Mouse (Mus musculus) MEL (cell line): Measurements from ENCODE around the gene Rapgef1. TPM values are rescaled to one million over a fixed set of nuclear protein-coding genes. Genes with fewer than 3 reads are reported as not detected.
A peak's percentile ranks its signal among the peaks of the same experiment; 100 is the strongest.
"Not testable (repeated sequence)": the region's sequence is repeated elsewhere in the genome, so short reads cannot be mapped to it uniquely, and the experiment has no call there.

Experiments used
- DNase-seq: peaks from one replicate; pipeline ENCODE4 v3.0.0; 2011; ENCODE audit warnings: low read depth, low spot score
- H3K27ac ChIP-seq: 2 replicates; pipeline ENCODE4 v1.5.1; 2012; ENCODE audit warnings: low read depth, mild to moderate bottlenecking, control low read depth, low read length, moderate library complexity; ENCODE audit not compliant: control insufficient read depth
- H3K27me3 ChIP-seq, 2 experiments: fragments of 150-350 bp in 1 of 2; sonication (generic) in 1 of 2; 2 replicates each; pipeline ENCODE4 v1.6.1; 2012; ENCODE audit warnings: low read length in 2 of 2, mild to moderate bottlenecking in 2 of 2, improper control_type of control experiment in 1 of 2, moderate library complexity in 1 of 2; ENCODE audit not compliant: insufficient read depth in 2 of 2, control insufficient read depth in 1 of 2
- H3K36me3 ChIP-seq, 2 experiments: 2 replicates each; pipeline ENCODE4 v1.6.1; 2012 to 2014; ENCODE audit warnings: low read length in 2 of 2, improper control_type of control experiment in 1 of 2, inconsistent platforms in 1 of 2, mild to moderate bottlenecking in 1 of 2; ENCODE audit not compliant: insufficient read depth in 2 of 2, control insufficient read depth in 1 of 2
- H3K4me1 ChIP-seq, 2 experiments: fragments of 150-350 bp in 1 of 2; sonication (generic) in 1 of 2; 2 replicates each; pipeline ENCODE4 v1.6.1; 2012; ENCODE audit warnings: low read length in 2 of 2, improper control_type of control experiment in 1 of 2, mild to moderate bottlenecking in 1 of 2; ENCODE audit not compliant: insufficient read depth in 2 of 2, control insufficient read depth in 1 of 2
- H3K4me3 ChIP-seq, 2 experiments: fragments of 150-350 bp in 1 of 2; sonication (generic) in 1 of 2; 2 replicates each; pipeline ENCODE4 v1.5.1; 2012; ENCODE audit warnings: low read depth in 2 of 2, low read length in 2 of 2, mild to moderate bottlenecking in 2 of 2, moderate library complexity in 2 of 2, control low read depth in 1 of 2, improper control_type of control experiment in 1 of 2; ENCODE audit not compliant: control insufficient read depth in 1 of 2, insufficient read depth in 1 of 2
- H3K79me2 ChIP-seq: 2 replicates; pipeline ENCODE4 v1.6.1; 2012; ENCODE audit warnings: mild to moderate bottlenecking, low read length, moderate library complexity; ENCODE audit not compliant: control insufficient read depth, poor library complexity, insufficient read depth
- H3K9ac ChIP-seq: 2 replicates; pipeline ENCODE4 v1.6.1; 2012; ENCODE audit warnings: low read depth, mild to moderate bottlenecking, control low read depth, low read length, moderate library complexity; ENCODE audit not compliant: control insufficient read depth, poor library complexity, severe bottlenecking
- H3K9me3 ChIP-seq: fragments of 150-350 bp; sonication (generic); replicated peaks from 2 replicates; pipeline ENCODE4 v1.6.1; 2012; ENCODE audit warnings: mild to moderate bottlenecking, low read length, improper control_type of control experiment, moderate library complexity; ENCODE audit not compliant: insufficient read depth
- BHLHE40 ChIP-seq: IDR thresholded peaks from 2 replicates; pipeline ENCODE4 v1.6.1; 2012; ENCODE audit warnings: low read depth, mild to moderate bottlenecking, inconsistent platforms, low read length, improper control_type of control experiment, borderline replicate concordance
- CHD1 ChIP-seq: IDR thresholded peaks from 2 replicates; pipeline ENCODE4 v1.6.1; 2012; ENCODE audit warnings: low read depth, mild to moderate bottlenecking, inconsistent platforms, low read length, improper control_type of control experiment
- E2F4 ChIP-seq: IDR thresholded peaks from 2 replicates; pipeline ENCODE4 v1.6.1; 2011; ENCODE audit warnings: low read depth, low read length, improper control_type of control experiment, borderline replicate concordance
- EP300 ChIP-seq, 2 experiments: IDR thresholded peaks; 2 replicates each; pipeline ENCODE4 v1.6.1; 2011; ENCODE audit warnings: improper control_type of control experiment in 2 of 2, low read length in 2 of 2, low read depth in 1 of 2, mild to moderate bottlenecking in 1 of 2
- ETS1 ChIP-seq: IDR thresholded peaks from 2 replicates; pipeline ENCODE4 v1.6.1; 2012; ENCODE audit warnings: low read depth, mild to moderate bottlenecking, inconsistent platforms, low read length, improper control_type of control experiment, moderate library complexity
- GABPA ChIP-seq: IDR thresholded peaks from 2 replicates; pipeline ENCODE4 v1.6.1; 2012; ENCODE audit warnings: low read depth, mild to moderate bottlenecking, inconsistent platforms, low read length, improper control_type of control experiment, moderate library complexity
- GATA1 ChIP-seq: IDR thresholded peaks from 2 replicates; pipeline ENCODE4 v1.6.1; 2011; ENCODE audit warnings: low read depth, low read length, improper control_type of control experiment
- HCFC1 ChIP-seq: IDR thresholded peaks from 2 replicates; pipeline ENCODE4 v1.6.1; 2012; ENCODE audit warnings: low read depth, mild to moderate bottlenecking, inconsistent platforms, low read length, improper control_type of control experiment, moderate library complexity
- JUND ChIP-seq: IDR thresholded peaks from 2 replicates; pipeline ENCODE4 v1.6.1; 2011; ENCODE audit warnings: low read depth, mild to moderate bottlenecking, improper control_type of control experiment, low read length
- MAZ ChIP-seq: IDR thresholded peaks from 2 replicates; pipeline ENCODE4 v1.6.1; 2012; ENCODE audit warnings: low read depth, mild to moderate bottlenecking, inconsistent platforms, low read length, improper control_type of control experiment
- MEF2A ChIP-seq: IDR thresholded peaks from 2 replicates; pipeline ENCODE4 v1.6.1; 2014; ENCODE audit warnings: low read depth, mild to moderate bottlenecking, inconsistent platforms, low read length, improper control_type of control experiment; ENCODE audit not compliant: poor library complexity, insufficient replicate concordance, severe bottlenecking; ENCODE audit errors: extremely low read depth
- POLR2AphosphoS2 ChIP-seq: IDR thresholded peaks from 2 replicates; pipeline ENCODE4 v1.6.1; 2011; ENCODE audit warnings: low read length, improper control_type of control experiment
- RAD21 ChIP-seq: IDR thresholded peaks from 2 replicates; pipeline ENCODE4 v1.6.1; 2011; ENCODE audit warnings: mild to moderate bottlenecking, low read depth, low read length, improper control_type of control experiment
- SIN3A ChIP-seq: IDR thresholded peaks from 2 replicates; pipeline ENCODE4 v1.6.1; 2012; ENCODE audit warnings: low read length, improper control_type of control experiment, inconsistent platforms
- TAL1 ChIP-seq: IDR thresholded peaks from 2 replicates; pipeline ENCODE4 v1.6.1; 2012; ENCODE audit warnings: mild to moderate bottlenecking, inconsistent platforms, low read length, moderate library complexity, mixed read lengths
- TCF12 ChIP-seq: IDR thresholded peaks from 2 replicates; pipeline ENCODE4 v1.6.1; 2014; ENCODE audit warnings: low read depth, mild to moderate bottlenecking, inconsistent platforms, low read length, improper control_type of control experiment, moderate library complexity
- ZMIZ1 ChIP-seq: IDR thresholded peaks from 2 replicates; pipeline ENCODE4 v1.6.1; 2012; ENCODE audit warnings: low read depth, mild to moderate bottlenecking, inconsistent platforms, low read length, improper control_type of control experiment, moderate library complexity
- ZNF384 ChIP-seq: IDR thresholded peaks from 2 replicates; pipeline ENCODE4 v1.6.1; 2012; ENCODE audit warnings: low read depth, mild to moderate bottlenecking, inconsistent platforms, low read length, improper control_type of control experiment
- polyA plus RNA-seq, 2 experiments: library from polyadenylated mRNA; stranded (reverse) in 1 of 2; unstranded in 1 of 2; fragments of >175 nt in 1 of 2; fragments of >200 nt in 1 of 2; gene quantifications; 2 replicates each; pipeline versions ENCODE4 v1.2.1 to v1.2.4; 2012; ENCODE audit warnings: low replicate concordance in 2 of 2, low read depth in 1 of 2; ENCODE audit not compliant: insufficient read length in 2 of 2, insufficient read depth in 1 of 2, missing spikeins in 1 of 2
- total RNA-seq: library from RNA; depleted of rRNA; stranded (reverse); fragments of 300-350 nt; gene quantifications from 2 replicates; pipeline ENCODE4 v1.2.3, GENCODE M21; 2012

Gene Rapgef1
- total and polyA plus RNA-seq, 3 experiments, result 57.2 to 88.3 (median 77.0) TPM

DNA sequence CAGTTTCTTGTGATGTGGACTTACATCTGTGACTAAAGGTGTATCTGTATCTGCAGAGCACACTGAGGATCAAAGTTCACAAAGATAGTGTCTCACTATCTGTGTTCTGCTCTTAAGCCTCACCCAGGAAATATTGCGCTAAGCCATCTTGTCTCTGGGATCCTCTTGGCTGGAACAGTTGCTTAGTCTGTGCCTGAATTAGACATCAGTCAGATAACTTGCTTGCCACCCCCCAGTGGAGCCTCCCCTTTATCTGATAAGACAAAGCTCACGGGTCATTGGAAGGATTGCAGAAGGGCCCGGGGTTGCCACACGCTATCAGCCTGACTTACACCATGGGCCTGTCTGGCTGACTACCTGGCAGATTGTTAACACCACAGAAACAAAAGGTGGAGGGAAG is 153.8 kb downstream of the Rapgef1 start:
- peak; percentile 47 for DNase-seq
- Histone ChIP-seq H3K36me3 (peaks cover 1 to 10% of the 10 kb centered on the region in 2 experiments; a peak in 3 of 4 replicates), H3K27ac (no peak overlapping the region), H3K79me2 (no peaks in the 10 kb centered on the region), H3K4me3 (no peak overlapping the region), H3K27me3 (no peaks in the 10 kb centered on the region), H3K4me1 (peaks cover 0 to 15% of the 10 kb centered on the region in 2 experiments; a peak in 3 of 4 replicates), H3K9ac (no peak overlapping the region), H3K9me3 (no peaks in the 10 kb centered on the region)
- TF ChIP-seq POLR2AphosphoS2 (no peak), MEF2A (0 out of 2 replicates have a peak, but pooled peaks have one; percentile 47), HCFC1 (no peak), TCF12 (peak; percentile 34; the same call in 1 of the 2 replicates), ETS1 (0 out of 2 replicates have a peak, but pooled peaks have one; percentile 21), TAL1 (no peak), GATA1 (0 out of 2 replicates have a peak, but pooled peaks have one; percentile 21), BHLHE40 (0 out of 2 replicates have a peak, but pooled peaks have one; percentile 9), EP300 (IDR thresholded peaks at IDR 0.05; ENCODE audit: low read depth in 1 of 2, low read length in 2 of 2) (peak in 1 of 2 experiments; percentile 11; a peak in 1 of 4 replicates)

DNA sequence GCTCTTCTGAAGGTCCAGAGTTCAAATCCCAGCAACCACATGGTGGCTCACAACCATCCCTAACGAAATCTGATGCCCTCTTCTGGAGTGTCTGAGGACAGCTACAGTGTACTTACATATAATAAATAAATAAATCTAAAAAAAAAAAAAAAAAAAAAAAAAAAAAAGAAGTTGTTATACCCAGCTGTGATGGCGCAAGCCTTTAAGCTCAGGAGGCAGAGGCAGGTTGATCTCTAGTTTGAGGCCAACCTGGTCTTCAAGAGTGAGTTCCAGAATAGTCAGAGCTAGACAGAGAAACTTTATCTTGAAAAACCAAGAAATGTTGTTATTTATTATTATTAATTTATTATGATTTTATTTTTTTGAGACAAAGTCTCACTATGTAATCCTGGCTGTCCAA is 161.7 kb downstream of the Rapgef1 start:
- not testable (repeated sequence) for H3K27ac ChIP-seq, DNase-seq, H3K79me2 ChIP-seq, H3K9me3 ChIP-seq, H3K27me3 ChIP-seq, H3K4me3 ChIP-seq, H3K4me1 ChIP-seq, H3K9ac ChIP-seq
- peaks cover 0 to 20% of the 10 kb centered on the region in 2 experiments; a peak in 3 of 4 replicates for H3K36me3 ChIP-seq
- peak; percentile 83 for TF ChIP-seq ZNF384

DNA sequence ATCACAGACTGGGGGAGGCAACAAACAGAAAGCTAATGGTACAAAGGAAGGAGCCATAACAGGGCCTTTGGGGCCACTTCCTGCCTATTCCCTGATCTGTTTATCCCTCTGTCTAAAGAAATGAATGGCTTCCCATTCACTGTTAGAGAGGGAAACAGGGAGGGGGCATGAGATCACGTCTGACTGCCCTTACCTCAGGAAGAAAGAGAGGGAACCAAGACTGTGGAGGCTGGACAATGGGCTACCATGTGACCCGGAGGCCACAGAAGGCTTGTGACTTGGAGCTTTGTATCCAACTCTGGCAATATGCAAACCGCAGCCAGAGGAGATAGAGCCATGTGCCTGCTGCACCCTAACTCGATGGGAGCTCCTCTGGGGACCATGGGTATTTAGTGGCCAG is 164.8 kb downstream of the Rapgef1 start:
- peaks cover 14% of the 10 kb centered on the region for H3K79me2 ChIP-seq
- H3K4me3 ChIP-seq, result no peak overlapping the region
- no peak overlapping the region for H3K9ac ChIP-seq
- DNase-seq, result no peak
- no peak for TF ChIP-seq CHD1
- no peak for TF ChIP-seq E2F4
- TF ChIP-seq JUND, result no peak
- TF ChIP-seq SIN3A, result no peak
- no peak for TF ChIP-seq MAZ
- TF ChIP-seq GABPA, result no peak
- no peak for TF ChIP-seq RAD21
- no peak for TF ChIP-seq HCFC1
- TF ChIP-seq EP300 (IDR thresholded peaks at IDR 0.05; ENCODE audit: low read depth in 1 of 2, low read length in 2 of 2), result no peak
- TF ChIP-seq ZMIZ1, result no peak
- H3K9me3 ChIP-seq, result no peaks in the 10 kb centered on the region
- H3K27me3 ChIP-seq, result no peaks in the 10 kb centered on the region
- peaks cover 0 to 9% of the 10 kb centered on the region in 2 experiments; a peak in 2 of 4 replicates for H3K4me1 ChIP-seq
- H3K27ac ChIP-seq, result no peak overlapping the region
- peaks cover 10 to 18% of the 10 kb centered on the region in 2 experiments for H3K36me3 ChIP-seq
